28 mouse cellular contexts compared by ENCODE assay signal in the genomic region with DNA sequence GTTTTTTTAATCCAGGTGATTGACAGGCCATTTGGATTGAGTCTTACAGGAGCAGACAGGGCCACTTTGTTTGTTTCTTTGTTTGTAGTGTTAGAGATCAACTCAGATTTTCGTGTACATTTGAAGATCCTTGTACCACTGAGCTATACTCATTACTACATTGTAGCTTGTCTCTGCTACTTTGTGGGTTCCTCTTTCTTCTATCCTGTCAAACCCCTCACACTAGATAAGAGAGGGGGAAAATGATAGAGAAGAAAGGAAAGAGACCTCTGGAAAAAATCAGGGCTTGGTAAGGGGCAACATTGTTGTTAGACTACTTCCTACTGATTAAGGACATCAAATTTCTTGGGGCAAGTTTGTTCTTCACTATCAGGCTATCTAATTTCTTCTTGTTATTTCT.
"Had no signal": no experiment of that assay in that cellular context is flagged by ENCODE, and none has a peak within 500 bp of the region (broad histone marks: within the 10 kb centered on the region; RNA-seq: fewer than 3 reads in every experiment).

No protein-coding gene starts in this region.

- H3K27ac ChIP-seq: limb, embryonic 10.5 days; limb, embryonic 12.5 days; limb, embryonic 13.5 days; limb, embryonic 15.5 days; liver, embryonic 12.5 days; liver, embryonic 13.5 days; liver, embryonic 14.5 days; liver, embryonic 15.5 days; lung, embryonic 15.5 days; macrophage; midbrain, embryonic 10.5 days; midbrain, embryonic 12.5 days; midbrain, embryonic 13.5 days; midbrain, embryonic 15.5 days; neural tube, embryonic 12.5 days had no signal

- H3K4me3 ChIP-seq: limb, embryonic 10.5 days; limb, embryonic 12.5 days; limb, embryonic 13.5 days; limb, embryonic 15.5 days; liver, embryonic 12.5 days; liver, embryonic 13.5 days; liver, embryonic 15.5 days; lung, embryonic 15.5 days; megakaryocyte, embryonic 14.5 days; midbrain, embryonic 10.5 days; midbrain, embryonic 12.5 days; midbrain, embryonic 13.5 days; midbrain, embryonic 15.5 days; myocyte; neural tube, embryonic 12.5 days had no signal

- H3K9ac ChIP-seq: limb, embryonic 12.5 days; limb, embryonic 13.5 days; limb, embryonic 15.5 days; liver, embryonic 12.5 days; liver, embryonic 13.5 days; liver, embryonic 14.5 days; liver, embryonic 15.5 days; liver, postnatal 0 days; lung, embryonic 14.5 days; lung, embryonic 15.5 days; midbrain, embryonic 12.5 days; midbrain, embryonic 13.5 days; midbrain, embryonic 15.5 days; neural tube, embryonic 12.5 days had no signal

- H3K27me3 ChIP-seq: limb, embryonic 12.5 days; limb, embryonic 13.5 days; limb, embryonic 15.5 days; liver, embryonic 12.5 days; liver, embryonic 15.5 days; lung, embryonic 15.5 days; midbrain, embryonic 12.5 days; midbrain, embryonic 13.5 days; neural tube, embryonic 12.5 days had no signal

- H3K9me3 ChIP-seq: limb, embryonic 10.5 days; limb, embryonic 12.5 days; limb, embryonic 13.5 days; limb, embryonic 15.5 days; liver, embryonic 12.5 days; liver, embryonic 13.5 days; liver, embryonic 15.5 days; lung, embryonic 15.5 days; megakaryocyte, embryonic 14.5 days; midbrain, embryonic 10.5 days; midbrain, embryonic 12.5 days; midbrain, embryonic 13.5 days; midbrain, embryonic 15.5 days; neural tube, embryonic 12.5 days had no signal

- H3K4me1 ChIP-seq: limb, embryonic 10.5 days; limb, embryonic 12.5 days; limb, embryonic 13.5 days; limb, embryonic 15.5 days; liver, embryonic 15.5 days; lung, embryonic 15.5 days; megakaryocyte, embryonic 14.5 days; midbrain, embryonic 10.5 days; midbrain, embryonic 12.5 days; midbrain, embryonic 13.5 days; midbrain, embryonic 15.5 days; neural tube, embryonic 12.5 days had no signal

- H3K36me3 ChIP-seq: limb, embryonic 10.5 days; limb, embryonic 12.5 days; limb, embryonic 13.5 days; limb, embryonic 15.5 days; liver, embryonic 12.5 days; liver, embryonic 13.5 days; liver, embryonic 15.5 days; lung, embryonic 15.5 days; midbrain, embryonic 10.5 days; midbrain, embryonic 12.5 days; midbrain, embryonic 13.5 days; midbrain, embryonic 15.5 days; neural tube, embryonic 12.5 days had no signal

- DNase-seq: left cerebral cortex, postnatal 4 days; liver; liver, embryonic 13.5 days; liver, postnatal 0 days; lung, adult 18-20 months; lung, adult 2 months; lung, embryonic 14.5 days; lung, postnatal 10 days; lung, postnatal 14 days; lung, postnatal 36 days; lung, postnatal 4 days; midbrain, embryonic 14.5 days had no signal
